Mouse (Mus musculus) MEL (cell line): ENCODE data around the gene Prpf40a. TPM values are rescaled to one million over a fixed set of nuclear protein-coding genes. Genes with fewer than 3 reads are reported as not detected.

Experiments
- DNase-seq: peaks from one replicate; pipeline ENCODE4 v3.0.0; 2011; ENCODE audit warnings: low read depth, low spot score
- H3K27ac ChIP-seq: 2 replicates; pipeline ENCODE4 v1.5.1; 2012; ENCODE audit warnings: low read depth, mild to moderate bottlenecking, control low read depth, low read length, moderate library complexity; ENCODE audit not compliant: control insufficient read depth
- H3K27me3 ChIP-seq, 2 experiments: fragments of 150-350 bp in 1 of 2; sonication (generic) in 1 of 2; 2 replicates each; pipeline ENCODE4 v1.6.1; 2012; ENCODE audit warnings: low read length in 2 of 2, mild to moderate bottlenecking in 2 of 2, improper control_type of control experiment in 1 of 2, moderate library complexity in 1 of 2; ENCODE audit not compliant: insufficient read depth in 2 of 2, control insufficient read depth in 1 of 2
- H3K36me3 ChIP-seq, 2 experiments: 2 replicates each; pipeline ENCODE4 v1.6.1; 2012 to 2014; ENCODE audit warnings: low read length in 2 of 2, improper control_type of control experiment in 1 of 2, inconsistent platforms in 1 of 2, mild to moderate bottlenecking in 1 of 2; ENCODE audit not compliant: insufficient read depth in 2 of 2, control insufficient read depth in 1 of 2
- H3K4me1 ChIP-seq, 2 experiments: fragments of 150-350 bp in 1 of 2; sonication (generic) in 1 of 2; 2 replicates each; pipeline ENCODE4 v1.6.1; 2012; ENCODE audit warnings: low read length in 2 of 2, improper control_type of control experiment in 1 of 2, mild to moderate bottlenecking in 1 of 2; ENCODE audit not compliant: insufficient read depth in 2 of 2, control insufficient read depth in 1 of 2
- H3K4me3 ChIP-seq, 2 experiments: fragments of 150-350 bp in 1 of 2; sonication (generic) in 1 of 2; 2 replicates each; pipeline ENCODE4 v1.5.1; 2012; ENCODE audit warnings: low read depth in 2 of 2, low read length in 2 of 2, mild to moderate bottlenecking in 2 of 2, moderate library complexity in 2 of 2, control low read depth in 1 of 2, improper control_type of control experiment in 1 of 2; ENCODE audit not compliant: control insufficient read depth in 1 of 2, insufficient read depth in 1 of 2
- H3K79me2 ChIP-seq: 2 replicates; pipeline ENCODE4 v1.6.1; 2012; ENCODE audit warnings: mild to moderate bottlenecking, low read length, moderate library complexity; ENCODE audit not compliant: control insufficient read depth, poor library complexity, insufficient read depth
- H3K9ac ChIP-seq: 2 replicates; pipeline ENCODE4 v1.6.1; 2012; ENCODE audit warnings: low read depth, mild to moderate bottlenecking, control low read depth, low read length, moderate library complexity; ENCODE audit not compliant: control insufficient read depth, poor library complexity, severe bottlenecking
- H3K9me3 ChIP-seq: fragments of 150-350 bp; sonication (generic); replicated peaks from 2 replicates; pipeline ENCODE4 v1.6.1; 2012; ENCODE audit warnings: mild to moderate bottlenecking, low read length, improper control_type of control experiment, moderate library complexity; ENCODE audit not compliant: insufficient read depth
- BHLHE40 ChIP-seq: IDR thresholded peaks from 2 replicates; pipeline ENCODE4 v1.6.1; 2012; ENCODE audit warnings: low read depth, mild to moderate bottlenecking, inconsistent platforms, low read length, improper control_type of control experiment, borderline replicate concordance
- CHD1 ChIP-seq: IDR thresholded peaks from 2 replicates; pipeline ENCODE4 v1.6.1; 2012; ENCODE audit warnings: low read depth, mild to moderate bottlenecking, inconsistent platforms, low read length, improper control_type of control experiment
- CHD2 ChIP-seq: IDR thresholded peaks from 2 replicates; pipeline ENCODE4 v1.6.1; 2011; ENCODE audit warnings: low read length, improper control_type of control experiment
- ETS1 ChIP-seq: IDR thresholded peaks from 2 replicates; pipeline ENCODE4 v1.6.1; 2012; ENCODE audit warnings: low read depth, mild to moderate bottlenecking, inconsistent platforms, low read length, improper control_type of control experiment, moderate library complexity
- GABPA ChIP-seq: IDR thresholded peaks from 2 replicates; pipeline ENCODE4 v1.6.1; 2012; ENCODE audit warnings: low read depth, mild to moderate bottlenecking, inconsistent platforms, low read length, improper control_type of control experiment, moderate library complexity
- MAZ ChIP-seq: IDR thresholded peaks from 2 replicates; pipeline ENCODE4 v1.6.1; 2012; ENCODE audit warnings: low read depth, mild to moderate bottlenecking, inconsistent platforms, low read length, improper control_type of control experiment
- MXI1 ChIP-seq: IDR thresholded peaks from 2 replicates; pipeline ENCODE4 v1.6.1; 2011; ENCODE audit warnings: mild to moderate bottlenecking, low read depth, low read length, improper control_type of control experiment
- NELFE ChIP-seq: IDR thresholded peaks from 2 replicates; pipeline ENCODE4 v1.6.1; 2011; ENCODE audit warnings: low read depth, low read length, improper control_type of control experiment
- NRF1 ChIP-seq: IDR thresholded peaks from 2 replicates; pipeline ENCODE4 v1.6.1; 2014; ENCODE audit warnings: low read depth, mild to moderate bottlenecking, inconsistent platforms, low read length, improper control_type of control experiment, moderate library complexity; ENCODE audit not compliant: poor library complexity, insufficient read depth, severe bottlenecking
- POLR2AphosphoS2 ChIP-seq: IDR thresholded peaks from 2 replicates; pipeline ENCODE4 v1.6.1; 2011; ENCODE audit warnings: low read length, improper control_type of control experiment
- RAD21 ChIP-seq: IDR thresholded peaks from 2 replicates; pipeline ENCODE4 v1.6.1; 2011; ENCODE audit warnings: mild to moderate bottlenecking, low read depth, low read length, improper control_type of control experiment
- SMC3 ChIP-seq: IDR thresholded peaks from 2 replicates; pipeline ENCODE4 v1.6.1; 2011; ENCODE audit warnings: low read depth, low read length, improper control_type of control experiment
- TBP ChIP-seq: IDR thresholded peaks from 2 replicates; pipeline ENCODE4 v1.8.0; 2011; ENCODE audit warnings: low read depth, low read length, improper control_type of control experiment
- TCF12 ChIP-seq: IDR thresholded peaks from 2 replicates; pipeline ENCODE4 v1.6.1; 2014; ENCODE audit warnings: low read depth, mild to moderate bottlenecking, inconsistent platforms, low read length, improper control_type of control experiment, moderate library complexity
- UBTF ChIP-seq: IDR thresholded peaks from 2 replicates; pipeline ENCODE4 v1.6.1; 2012; ENCODE audit warnings: low read depth, mild to moderate bottlenecking, inconsistent platforms, low read length, improper control_type of control experiment, moderate library complexity, borderline replicate concordance; ENCODE audit not compliant: insufficient read depth
- USF1 ChIP-seq: IDR thresholded peaks from 2 replicates; pipeline ENCODE4 v1.6.1; 2014; ENCODE audit warnings: low read depth, mild to moderate bottlenecking, inconsistent platforms, low read length, improper control_type of control experiment, moderate library complexity
- USF2 ChIP-seq, 2 experiments: IDR thresholded peaks; 2 replicates each; pipeline ENCODE4 v1.6.1; 2011 to 2012; ENCODE audit warnings: improper control_type of control experiment in 2 of 2, low read length in 2 of 2, borderline replicate concordance in 1 of 2, inconsistent platforms in 1 of 2, low read depth in 1 of 2, mild to moderate bottlenecking in 1 of 2; ENCODE audit not compliant: insufficient read depth in 1 of 2
- ZC3H11A ChIP-seq: IDR thresholded peaks from 2 replicates; pipeline ENCODE4 v1.6.1; 2012; ENCODE audit warnings: low read depth, mild to moderate bottlenecking, inconsistent platforms, low read length, improper control_type of control experiment
- ZKSCAN1 ChIP-seq: IDR thresholded peaks from 2 replicates; pipeline ENCODE4 v1.6.1; 2012; ENCODE audit warnings: low read depth, mild to moderate bottlenecking, inconsistent platforms, low read length, improper control_type of control experiment, moderate library complexity
- ZNF384 ChIP-seq: IDR thresholded peaks from 2 replicates; pipeline ENCODE4 v1.6.1; 2012; ENCODE audit warnings: low read depth, mild to moderate bottlenecking, inconsistent platforms, low read length, improper control_type of control experiment
- polyA plus RNA-seq, 2 experiments: library from polyadenylated mRNA; stranded (reverse) in 1 of 2; unstranded in 1 of 2; fragments of >175 nt in 1 of 2; fragments of >200 nt in 1 of 2; gene quantifications; 2 replicates each; pipeline versions ENCODE4 v1.2.1 to v1.2.4; 2012; ENCODE audit warnings: low replicate concordance in 2 of 2, low read depth in 1 of 2; ENCODE audit not compliant: insufficient read length in 2 of 2, insufficient read depth in 1 of 2, missing spikeins in 1 of 2
- total RNA-seq: library from RNA; depleted of rRNA; stranded (reverse); fragments of 300-350 nt; gene quantifications from 2 replicates; pipeline ENCODE4 v1.2.3, GENCODE M21; 2012

Prpf40a gene
- total and polyA plus RNA-seq, 3 experiments: 82.9 to 98.5 (median 94.9) TPM

GRCm38 (mm10) chr2:53106472-53106871, 84.6 kb downstream of the Prpf40a start:
- Histone ChIP-seq H3K36me3 (no peaks in the 10 kb centered on the region), H3K4me1 (no peaks in the 10 kb centered on the region), H3K79me2 (no peaks in the 10 kb centered on the region), H3K4me3 (no peak overlapping the region), H3K27ac (no peak overlapping the region), H3K9me3 (no peaks in the 10 kb centered on the region), H3K27me3 (no peaks in the 10 kb centered on the region), H3K9ac (no peak overlapping the region)
- no peak for TF ChIP-seq BHLHE40
- TF ChIP-seq ZNF384: no peak
- TF ChIP-seq TCF12: no peak
- TF ChIP-seq TBP: no peak
- TF ChIP-seq UBTF: no peak
- TF ChIP-seq MXI1: no peak
- TF ChIP-seq RAD21: no peak
- no peak for TF ChIP-seq SMC3
- no peak for DNase-seq

GRCm38 (mm10) chr2:53106056-53106455, 85.0 kb downstream of the Prpf40a start:
- TF ChIP-seq ZC3H11A: no peak
- no peak for TF ChIP-seq ETS1
- TF ChIP-seq GABPA: no peak
- TF ChIP-seq MAZ: no peak
- no peak for TF ChIP-seq USF1
- TF ChIP-seq ZKSCAN1: no peak
- TF ChIP-seq CHD2: no peak
- no peak for TF ChIP-seq POLR2AphosphoS2
- no peak for TF ChIP-seq NELFE
- no peak for TF ChIP-seq CHD1
- no peak for TF ChIP-seq USF2 (IDR thresholded peaks at IDR 0.05; ENCODE audit: borderline replicate concordance in 1 of 2, insufficient read depth in 1 of 2, low read depth in 1 of 2, low read length in 2 of 2)
- TF ChIP-seq TBP: no peak
- no peak for TF ChIP-seq NRF1
- H3K27ac ChIP-seq: no peak overlapping the region

More at GRCm38 (mm10) chr2:53106056-53106455, 85.0 kb downstream of the Prpf40a start:
- H3K9me3 ChIP-seq: no peaks in the 10 kb centered on the region
- DNase-seq: no peak
- H3K27me3 ChIP-seq: no peaks in the 10 kb centered on the region
- H3K9ac ChIP-seq: no peak overlapping the region
- no peaks in the 10 kb centered on the region for H3K79me2 ChIP-seq
- no peaks in the 10 kb centered on the region for H3K4me1 ChIP-seq
- H3K4me3 ChIP-seq: no peak overlapping the region
- H3K36me3 ChIP-seq: no peaks in the 10 kb centered on the region
